Mouse (Mus musculus) forebrain, embryonic 16.5 days (tissue): ENCODE measurements around the gene Hist1h2af. TPM values are rescaled to one million over a fixed set of nuclear protein-coding genes. Genes with fewer than 3 reads are reported as not detected.
"Not testable (repeated sequence)": the region's sequence is repeated elsewhere in the genome, so short reads cannot be mapped to it uniquely, and the experiment has no call there.

Source experiments
- ATAC-seq: fragments of 200-750 bp; cut with Nextera tagmentation; 2 replicates; pipeline ENCODE4 v1.8.0; 2017; ENCODE audit warnings: mild to moderate bottlenecking, moderate library complexity
- H3K27ac ChIP-seq: fragments of 300-500 bp; sonication (generic); 2 replicates; pipeline ENCODE4 v1.5.1; 2014; ENCODE audit warnings: low read length, control low read depth
- H3K27me3 ChIP-seq: fragments of 300-500 bp; sonication (generic); replicated peaks from 2 replicates; pipeline ENCODE4 v1.6.1; 2014; ENCODE audit warnings: low read length; ENCODE audit not compliant: control insufficient read depth, insufficient read depth
- H3K36me3 ChIP-seq: fragments of 300-500 bp; sonication (generic); 2 replicates; pipeline ENCODE4 v1.6.1; 2014; ENCODE audit not compliant: control insufficient read depth, insufficient read depth
- H3K4me1 ChIP-seq: fragments of 300-500 bp; sonication (generic); replicated peaks from 2 replicates; pipeline ENCODE4 v1.6.1; 2014; ENCODE audit warnings: low read length; ENCODE audit not compliant: control insufficient read depth, insufficient read depth
- H3K4me2 ChIP-seq: fragments of 300-500 bp; sonication (generic); 2 replicates; pipeline ENCODE4 v1.6.1; 2014; ENCODE audit warnings: mild to moderate bottlenecking, low read length, control low read depth
- H3K4me3 ChIP-seq: fragments of 300-500 bp; sonication (generic); replicated peaks from 2 replicates; pipeline ENCODE4 v1.5.1; 2014; ENCODE audit warnings: mild to moderate bottlenecking, low read length, control low read depth
- H3K9ac ChIP-seq: fragments of 300-500 bp; sonication (generic); replicated peaks from 2 replicates; pipeline ENCODE4 v1.6.1; 2014; ENCODE audit warnings: low read depth, low read length, control low read depth
- H3K9me3 ChIP-seq: fragments of 300-500 bp; sonication (generic); 2 replicates; pipeline ENCODE4 v1.6.1; 2016; ENCODE audit warnings: low read length; ENCODE audit not compliant: control insufficient read depth
- WGBS: fragments of 180-500 bp; shearing (Covaris S2); extraction: QIAGEN DNeasy Blood & Tissue Kit; methylation state at CpG from one replicate; pipeline ENCODE4 v1.1.7; 2014; 5-methylcytosine and 5-hydroxymethylcytosine counted together
- polyA plus RNA-seq: library from polyadenylated mRNA; unstranded; fragments of >200 nt; fragmentation: Nextera tagmentation; extraction: Ambion mirVana; gene quantifications from 2 replicates; pipeline ENCODE4 v1.2.1, GENCODE M21; 2015

Hist1h2af gene
- polyA plus RNA-seq, 1 experiment from 2014 or later: not detected

- Histone ChIP-seq H3K9ac (no peak overlapping the region), H3K9me3 (no peaks in the 10 kb centered on the region), H3K36me3 (no peaks in the 10 kb centered on the region), H3K27ac (no peak overlapping the region), H3K4me1 (peaks cover 24% of the 10 kb centered on the region), H3K27me3 (no peaks in the 10 kb centered on the region), H3K4me2 (no peak overlapping the region), H3K4me3 (no peak overlapping the region)
- 87% methylated on average over 5 of the region's 5 CpGs for WGBS
- ATAC-seq: no peak
These were observed 4.5 kb downstream of the Hist1h2af start for GRCm38 (mm10) chr13:23538249-23538648.

GRCm38 (mm10) chr13:23539821-23540220, 6.1 kb downstream of the Hist1h2af start:
- not testable (repeated sequence) for H3K9me3 ChIP-seq, H3K36me3 ChIP-seq, H3K27ac ChIP-seq, H3K4me2 ChIP-seq, H3K4me3 ChIP-seq, H3K9ac ChIP-seq, ATAC-seq, H3K27me3 ChIP-seq
- WGBS: 70% methylated on average over 1 of the region's 1 CpGs
- peaks cover 13% of the 10 kb centered on the region for H3K4me1 ChIP-seq

DNA sequence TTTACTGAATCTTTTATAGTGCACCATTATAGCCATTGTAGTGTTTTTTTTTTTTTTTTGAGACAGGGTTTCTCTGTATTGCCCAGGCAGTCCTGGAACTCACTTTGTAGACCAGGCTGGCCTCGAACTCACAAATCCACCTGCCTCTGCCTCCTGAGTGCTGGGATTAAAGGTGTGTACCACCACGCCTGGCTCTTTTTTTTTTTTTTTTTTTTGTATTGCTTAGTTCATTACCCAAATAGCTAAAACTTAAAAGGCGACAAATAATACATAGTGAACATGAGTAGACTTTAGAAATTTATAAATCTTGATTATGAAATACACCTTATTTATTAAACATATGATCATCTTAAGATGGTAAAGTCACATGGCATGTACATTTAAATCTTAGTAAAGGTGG, 7.8 kb downstream of the Hist1h2af start:
- no peak overlapping the region for H3K9ac ChIP-seq
- no peaks in the 10 kb centered on the region for H3K9me3 ChIP-seq
- H3K4me3 ChIP-seq: no peak overlapping the region
- no peak overlapping the region for H3K4me2 ChIP-seq
- no peaks in the 10 kb centered on the region for H3K36me3 ChIP-seq
- no peak for ATAC-seq
- 68% methylated on average over 3 of the region's 3 CpGs for WGBS
- H3K4me1 ChIP-seq: peaks cover 8% of the 10 kb centered on the region; the same call in 1 of the 2 replicates
- H3K27ac ChIP-seq: no peak overlapping the region
- H3K27me3 ChIP-seq: no peaks in the 10 kb centered on the region

DNA sequence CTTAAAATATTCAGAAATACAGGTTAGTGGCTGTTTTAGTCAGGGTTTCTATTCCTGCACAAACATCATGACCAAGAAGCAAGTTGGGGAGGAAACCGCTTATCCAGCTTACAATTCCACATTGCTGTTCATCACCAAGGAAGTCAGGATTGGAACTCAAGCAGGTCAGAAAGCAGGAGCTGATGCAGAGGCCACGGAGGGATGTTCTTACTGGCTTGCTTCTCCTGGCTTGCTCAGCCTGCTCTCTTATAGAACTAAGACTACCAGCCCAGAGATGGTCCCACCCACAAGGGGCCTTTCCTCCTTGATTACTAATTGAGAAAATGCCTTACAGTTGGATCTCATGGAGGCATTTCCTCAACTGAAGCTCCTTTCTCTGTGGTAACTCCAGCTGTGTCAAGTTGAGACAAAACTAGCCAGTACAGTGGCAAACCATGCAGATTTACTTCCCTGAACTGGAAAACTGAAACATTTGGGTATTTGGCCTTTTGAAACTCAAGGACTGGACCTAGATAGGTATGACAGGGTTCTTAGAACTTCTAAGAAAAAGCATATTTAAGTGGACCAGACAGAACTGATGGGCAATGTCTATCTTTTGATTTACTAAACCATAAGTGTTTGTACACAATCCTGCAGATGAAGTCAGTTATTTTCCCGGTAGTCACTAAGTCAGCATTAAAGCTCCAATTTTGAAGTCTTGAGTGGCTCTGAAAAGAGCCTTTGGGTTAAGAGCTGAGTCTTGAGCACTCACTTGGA, 8.7 kb downstream of the Hist1h2af start:
- not testable (repeated sequence) for ATAC-seq, H3K36me3 ChIP-seq, H3K4me1 ChIP-seq, H3K9me3 ChIP-seq, H3K27me3 ChIP-seq
- Histone ChIP-seq H3K4me2 (peak overlapping the region; percentile 58), H3K4me3 (peak overlapping the region; percentile 42), H3K27ac (peak overlapping the region; percentile 48), H3K9ac (peak overlapping the region; percentile 33; the same call in 1 of the 2 replicates)
- 9% methylated on average over 3 of the region's 3 CpGs for WGBS

- not testable (repeated sequence) for H3K9me3 ChIP-seq, H3K27me3 ChIP-seq, H3K36me3 ChIP-seq, H3K4me1 ChIP-seq
- peak within 1 kb of the TSS; percentile 41 for H3K9ac ChIP-seq
- peak within 1 kb of the TSS; percentile 54 for H3K4me3 ChIP-seq
- peak; percentile 93 for ATAC-seq
- H3K4me2 ChIP-seq: peak within 1 kb of the TSS; percentile 73
- under 1% methylated on average over 27 of the region's 42 CpGs for WGBS
- H3K27ac ChIP-seq: peak within 1 kb of the TSS; percentile 94
These were observed 9.4 kb downstream of the Hist1h2af start, which contains the start of gene Hist1h2bh for GRCm38 (mm10) chr13:23542999-23543607. TSS of gene Hist1h2bh (minus strand) at chr13:23543392.

GRCm38 (mm10) chr13:23543965-23544786, 10.5 kb downstream of the Hist1h2af start, which contains the start of gene Hist1h3f:
TSS of gene Hist1h3f (plus strand) at chr13:23544052.
- peak; percentile 93 for ATAC-seq
- Histone ChIP-seq H3K27ac (peak within 1 kb of the TSS; percentile 94), H3K9ac (peak within 1 kb of the TSS; percentile 61), H3K36me3 (no peaks in the 10 kb centered on the region), H3K4me1 (peaks cover 2% of the 10 kb centered on the region; the same call in 1 of the 2 replicates), H3K4me3 (peak within 1 kb of the TSS; percentile 54), H3K27me3 (no peaks in the 10 kb centered on the region), H3K9me3 (no peaks in the 10 kb centered on the region), H3K4me2 (peak within 1 kb of the TSS; percentile 73)
- under 1% methylated on average over 23 of the region's 45 CpGs for whole genome bisulfite sequencing

DNA sequence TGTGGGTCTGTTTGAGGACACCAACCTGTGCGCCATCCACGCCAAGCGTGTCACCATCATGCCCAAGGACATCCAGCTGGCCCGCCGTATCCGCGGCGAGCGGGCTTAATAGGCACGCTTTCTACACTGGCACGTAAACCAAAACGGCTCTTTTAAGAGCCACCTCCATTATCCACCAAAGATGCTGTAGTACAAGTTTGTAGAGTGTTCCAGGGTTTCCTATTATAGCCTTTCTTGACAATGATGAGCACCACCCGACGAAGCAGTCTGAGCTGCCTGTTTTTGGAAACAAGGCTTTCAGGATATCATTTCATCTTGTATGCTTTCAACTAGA, 11.0 kb downstream of the Hist1h2af start:
- H3K4me1 ChIP-seq, H3K27me3 ChIP-seq, H3K36me3 ChIP-seq, H3K9me3 ChIP-seq: not testable (repeated sequence)
- H3K27ac ChIP-seq: peak overlapping the region; percentile 94
- peak; percentile 14 for ATAC-seq
- H3K4me2 ChIP-seq: peak overlapping the region; percentile 45
- WGBS: 1% methylated on average over 12 of the region's 14 CpGs
- H3K9ac ChIP-seq: 0 out of 2 replicates have a peak overlapping the region, but pooled peaks have one; percentile 42
- H3K4me3 ChIP-seq: peak overlapping the region; percentile 54

- peaks cover 8% of the 10 kb centered on the region for H3K4me1 ChIP-seq
- H3K4me3 ChIP-seq: no peak overlapping the region
- H3K27ac ChIP-seq: no peak overlapping the region
- no peak overlapping the region for H3K4me2 ChIP-seq
- no peaks in the 10 kb centered on the region for H3K36me3 ChIP-seq
- H3K27me3 ChIP-seq: no peaks in the 10 kb centered on the region
- H3K9ac ChIP-seq: no peak overlapping the region
- ATAC-seq: no peak
- 82% methylated on average over 5 of the region's 5 CpGs for WGBS
- no peaks in the 10 kb centered on the region for H3K9me3 ChIP-seq
These were observed 13.0 kb downstream of the Hist1h2af start for GRCm38 (mm10) chr13:23546694-23547093.

DNA sequence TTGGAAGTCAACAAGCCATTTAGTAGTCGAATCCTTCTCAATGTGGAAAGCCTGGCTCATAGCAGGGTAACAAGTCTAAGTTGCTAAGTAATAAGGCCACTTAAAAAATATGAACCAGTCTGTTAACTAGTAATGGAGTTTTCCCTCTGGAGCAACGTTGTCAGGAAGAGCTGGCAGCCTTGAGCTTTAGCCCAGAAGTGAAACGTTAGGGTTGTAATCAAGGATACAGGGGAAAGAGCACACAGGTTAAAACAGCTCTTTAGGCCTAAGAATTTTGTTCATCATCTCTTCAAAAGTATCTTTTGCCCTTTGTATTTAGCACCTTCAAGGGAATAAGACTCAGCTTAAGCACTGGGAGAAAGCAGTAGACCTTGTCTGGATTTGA, 17.0 kb downstream of the Hist1h2af start:
- no peaks in the 10 kb centered on the region for H3K27me3 ChIP-seq
- peak overlapping the region; percentile 44 for H3K4me3 ChIP-seq
- no peaks in the 10 kb centered on the region for H3K36me3 ChIP-seq
- peak overlapping the region; percentile 62 for H3K4me2 ChIP-seq
- peak overlapping the region; percentile 81 for H3K27ac ChIP-seq
- WGBS: 4% methylated on average over 3 of the region's 3 CpGs
- no peak for ATAC-seq
- no peaks in the 10 kb centered on the region for H3K9me3 ChIP-seq
- H3K9ac ChIP-seq: peak overlapping the region; percentile 58
- peaks cover 16% of the 10 kb centered on the region for H3K4me1 ChIP-seq
